Mouse (Mus musculus) brain, adult 2 months (tissue): ENCODE measurements at regions not wholly inside any gene's neighbourhood (a gene's known extent, or its start where the extent isn't known, plus 50 kb on each side); places are given as distances from the start of the nearest gene placed in this dataset.

ENCODE experiments used
- DNase-seq: peaks from one replicate; pipeline ENCODE4 v3.0.0; 2011; ENCODE audit warnings: low read depth, low spot score

GRCm38 (mm10) chr6:126362331-126362730, 172.9 kb downstream of the Kcna5 start:
- DNase-seq = peak; percentile 97

GRCm38 (mm10) chr6:126353346-126353745, 181.9 kb downstream of the Kcna5 start:
- peak; percentile 70 for DNase-seq

GRCm38 (mm10) chr6:126350476-126350875, 183.8 kb upstream of the Ntf3 start:
- no peak for DNase-seq

GRCm38 (mm10) chr6:126349905-126350304, 183.2 kb upstream of the Ntf3 start:
- peak; percentile 21 for DNase-seq

- no peak for DNase-seq
Observed at GRCm38 (mm10) chr6:126345221-126345620, 178.5 kb upstream of the Ntf3 start.

- DNase-seq = peak; percentile 91
Observed at GRCm38 (mm10) chr6:126340098-126340610, 173.4 kb upstream of the Ntf3 start.

- no peak for DNase-seq
Observed at GRCm38 (mm10) chr6:126337711-126338110, 171.0 kb upstream of the Ntf3 start.

- DNase-seq = peak; percentile 74
Observed at GRCm38 (mm10) chr6:126334258-126334657, 167.5 kb upstream of the Ntf3 start.

GRCm38 (mm10) chr6:126327187-126327586, 160.5 kb upstream of the Ntf3 start:
- DNase-seq = no peak

- no peak for DNase-seq
Observed at GRCm38 (mm10) chr6:126318523-126318922, 151.8 kb upstream of the Ntf3 start.

- DNase-seq = no peak
Observed at GRCm38 (mm10) chr6:126310786-126311480, 144.2 kb upstream of the Ntf3 start.

- peak; percentile 33 for DNase-seq
Observed at GRCm38 (mm10) chr6:126303086-126303485, 136.4 kb upstream of the Ntf3 start.

GRCm38 (mm10) chr6:126291581-126291980, 124.9 kb upstream of the Ntf3 start:
- no peak for DNase-seq

GRCm38 (mm10) chr6:126287166-126287565, 120.5 kb upstream of the Ntf3 start:
- no peak for DNase-seq

GRCm38 (mm10) chr6:126286201-126286600, 119.5 kb upstream of the Ntf3 start:
- no peak for DNase-seq

- peak; percentile 21 for DNase-seq
Observed at GRCm38 (mm10) chr6:126284409-126284808, 117.7 kb upstream of the Ntf3 start.

GRCm38 (mm10) chr6:126280352-126280751, 113.6 kb upstream of the Ntf3 start:
- DNase-seq = no peak

GRCm38 (mm10) chr6:126245986-126246385, 79.3 kb upstream of the Ntf3 start:
- DNase-seq = no peak

GRCm38 (mm10) chr6:126245431-126245830, 78.7 kb upstream of the Ntf3 start:
- peak; percentile 4 for DNase-seq

- DNase-seq = no peak
Observed at GRCm38 (mm10) chr6:126242299-126242698, 75.6 kb upstream of the Ntf3 start.

GRCm38 (mm10) chr6:126240256-126240655, 73.5 kb upstream of the Ntf3 start:
- DNase-seq = no peak
